9 mouse cellular contexts compared by ENCODE assay signal in the genomic region with DNA sequence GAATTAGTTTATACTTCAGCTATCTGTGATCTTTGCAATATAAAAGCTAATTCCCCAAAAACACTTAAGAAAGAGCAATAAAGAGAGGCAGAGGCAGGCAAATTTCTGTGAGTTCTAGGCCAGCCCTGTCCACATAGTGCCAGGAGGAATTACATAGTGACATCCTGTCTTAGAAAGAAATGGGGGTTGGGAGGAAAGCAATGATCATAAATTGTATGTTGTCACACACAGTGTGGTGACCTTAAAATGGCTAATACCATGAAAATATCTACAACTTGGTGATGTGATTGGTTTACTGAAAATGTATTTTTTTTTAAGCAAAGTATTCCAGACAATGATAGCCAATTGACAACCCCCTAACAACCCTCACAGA. TPM values are rescaled to one million over a fixed set of nuclear protein-coding genes. Genes with fewer than 3 reads are reported as not detected.
A peak's percentile ranks its signal among the peaks of the same experiment; 100 is the strongest.
DNase-seq lines count a peak whose midpoint lies in the region; ATAC-seq and TF ChIP-seq lines count a peak whose summit lies in the region.
"Had no signal": no experiment of that assay in that cellular context is flagged by ENCODE, and none has a peak within 500 bp of the region (broad histone marks: within the 10 kb centered on the region; RNA-seq: fewer than 3 reads in every experiment).

No protein-coding gene starts in this region.

- peak overlapping the region; percentile 73 for H3K27ac ChIP-seq in heart, embryonic 11.5 days (ENCODE audit: low read depth, low read length)
- H3K27ac ChIP-seq in lung, embryonic 16.5 days (ENCODE audit: low read length) = peak overlapping the region; percentile 92
- peak overlapping the region; percentile 91 for H3K27ac ChIP-seq in intestine, embryonic 16.5 days (ENCODE audit: low read length)
- peak overlapping the region; percentile 92; the same call in 1 of the 2 replicates for H3K27ac ChIP-seq in olfactory bulb, adult 2 months (ENCODE audit: insufficient read depth, low read depth, low read length)

- no peak for TF ChIP-seq CTCF in olfactory bulb, adult 2 months (IDR thresholded peaks at IDR 0.05; ENCODE audit: insufficient read depth, low read depth, low read length)

- no peaks in the 10 kb centered on the region for H3K27me3 ChIP-seq in heart, embryonic 11.5 days (ENCODE audit: control insufficient read depth, insufficient read depth, low read length)
- H3K27me3 ChIP-seq in lung, embryonic 16.5 days (ENCODE audit: control insufficient read depth, insufficient read depth, low read depth, low read length) = no peaks in the 10 kb centered on the region
- no peaks in the 10 kb centered on the region for H3K27me3 ChIP-seq in intestine, embryonic 16.5 days (replicated peaks; ENCODE audit: control insufficient read depth, insufficient read depth, low read length)

- H3K9me3 ChIP-seq in heart, embryonic 11.5 days (replicated peaks; ENCODE audit: control insufficient read depth, low read length) = no peaks in the 10 kb centered on the region
- no peaks in the 10 kb centered on the region for H3K9me3 ChIP-seq in lung, embryonic 16.5 days (ENCODE audit: control insufficient read depth, low read length)
- H3K9me3 ChIP-seq in intestine, embryonic 16.5 days (ENCODE audit: control insufficient read depth, low read length) = no peaks in the 10 kb centered on the region

- DNase-seq in heart, postnatal 10 days = no peak
- no peak for DNase-seq in lung, postnatal 25 days (ENCODE audit: low spot score)
- no peak for DNase-seq in thymus, postnatal 25 days
- no peak for DNase-seq in adrenal gland, adult 8-10 months

- intact Hi-C loops in heart, postnatal 10 days (cut with DNase I) = no loop called here

- H3K36me3 ChIP-seq in heart, embryonic 11.5 days (ENCODE audit: control insufficient read depth, insufficient read depth, low read length) = no peaks in the 10 kb centered on the region
- H3K36me3 ChIP-seq in lung, embryonic 16.5 days (ENCODE audit: control insufficient read depth, insufficient read depth, low read length) = no peaks in the 10 kb centered on the region
- no peaks in the 10 kb centered on the region for H3K36me3 ChIP-seq in intestine, embryonic 16.5 days (ENCODE audit: control insufficient read depth, insufficient read depth, low read length)

- H3K4me3 ChIP-seq in heart, embryonic 11.5 days (ENCODE audit: low read depth, low read length) = no peak overlapping the region
- H3K4me3 ChIP-seq in lung, embryonic 16.5 days (ENCODE audit: low read length) = no peak overlapping the region
- H3K4me3 ChIP-seq in intestine, embryonic 16.5 days (ENCODE audit: low read length) = no peak overlapping the region
- H3K4me3 ChIP-seq in olfactory bulb, adult 2 months (ENCODE audit: insufficient read depth, low read depth, low read length) = no peak overlapping the region

- H3K4me1 ChIP-seq in heart, embryonic 11.5 days (ENCODE audit: control insufficient read depth, insufficient read depth, low read length) = peaks cover 21% of the 10 kb centered on the region
- H3K4me1 ChIP-seq in lung, embryonic 16.5 days (replicated peaks; ENCODE audit: control insufficient read depth, insufficient read depth, low read length) = peaks cover 20% of the 10 kb centered on the region
- peaks cover 31% of the 10 kb centered on the region for H3K4me1 ChIP-seq in intestine, embryonic 16.5 days (ENCODE audit: control insufficient read depth, insufficient read depth, low read length)
- 0 out of 2 replicates have a peak, but pooled peaks cover 2% of the 10 kb centered on the region for H3K4me1 ChIP-seq in olfactory bulb, adult 2 months (ENCODE audit: control insufficient read depth, insufficient read depth, low read length)

- no peak overlapping the region for H3K4me2 ChIP-seq in heart, embryonic 11.5 days
- peak overlapping the region; percentile 54 for H3K4me2 ChIP-seq in lung, embryonic 16.5 days (ENCODE audit: low read depth, low read length)
- H3K4me2 ChIP-seq in intestine, embryonic 16.5 days (ENCODE audit: low read depth, low read length) = no peak overlapping the region; the same call in 1 of the 2 replicates

- no peak for TF ChIP-seq POLR2A in olfactory bulb, adult 2 months (IDR thresholded peaks at IDR 0.05; ENCODE audit: insufficient read depth, low read depth, low read length)

- 0 out of 2 replicates have a peak overlapping the region, but pooled peaks have one; percentile 0 for H3K9ac ChIP-seq in heart, embryonic 11.5 days (ENCODE audit: low read depth, low read length)
- H3K9ac ChIP-seq in lung, embryonic 16.5 days (ENCODE audit: low read length) = no peak overlapping the region; the same call in 1 of the 2 replicates
- no peak overlapping the region; the same call in 1 of the 2 replicates for H3K9ac ChIP-seq in intestine, embryonic 16.5 days (ENCODE audit: low read depth, low read length)

- no peak for ATAC-seq in heart, embryonic 11.5 days (replicated peaks; ENCODE audit: insufficient number of reproducible peaks, low FRiP score, low TSS enrichment)
- peak; percentile 34; the same call in 1 of the 2 replicates for ATAC-seq in lung, embryonic 16.5 days (ENCODE audit: low read depth)
- no peak for ATAC-seq in intestine, embryonic 16.5 days

RNA-seq across cellular contexts. Expression of gene C87436, which starts 41.6 kb away (rescaled TPM):
- polyA plus RNA-seq in heart, embryonic 11.5 days (2014; fragmentation: Nextera tagmentation; extraction: Ambion mirVana) = 15.2 and 16.7 TPM in 2 replicates
- total RNA-seq in heart, postnatal 10 days (2021) = 10 to 100 TPM; 10.5 to 11.4 TPM
- 23.8 and 26.7 TPM in 2 replicates for polyA plus RNA-seq in lung, embryonic 16.5 days (2015; fragmentation: Nextera tagmentation; extraction: Ambion mirVana)
- 17.9 and 21.7 TPM in 2 replicates for polyA plus RNA-seq in intestine, embryonic 16.5 days (2015; fragmentation: Nextera tagmentation; extraction: Ambion mirVana)
- polyA plus RNA-seq in olfactory bulb, adult 2 months (2012; ENCODE audit: insufficient read depth, insufficient read length, low replicate concordance, missing spikeins) = not detected in 2 replicates
- total RNA-seq in adrenal gland, adult 8-10 months (2022) = 10 to 100 TPM; 22.4 to 27.7 (median 24.8) TPM

RNA-seq across cellular contexts. Expression of gene Pcbp1, which starts 46.3 kb away (rescaled TPM):
- polyA plus RNA-seq in heart, embryonic 11.5 days (2014; fragmentation: Nextera tagmentation; extraction: Ambion mirVana) = 312 and 348 TPM in 2 replicates
- total RNA-seq in heart, postnatal 10 days (2021) = 100 to 1,000 TPM; 205 to 210 TPM
- 168 and 192 TPM in 2 replicates for polyA plus RNA-seq in lung, embryonic 16.5 days (2015; fragmentation: Nextera tagmentation; extraction: Ambion mirVana)
- polyA plus RNA-seq in intestine, embryonic 16.5 days (2015; fragmentation: Nextera tagmentation; extraction: Ambion mirVana) = 173 and 183 TPM in 2 replicates
- not detected in 2 replicates for polyA plus RNA-seq in olfactory bulb, adult 2 months (2012; ENCODE audit: insufficient read depth, insufficient read length, low replicate concordance, missing spikeins)
- total RNA-seq in adrenal gland, adult 8-10 months (2022) = 100 to 1,000 TPM; 286 to 319 (median 308) TPM

RNA-seq across cellular contexts. Expression of gene Gm44790, which starts 53.3 kb away (rescaled TPM):
- polyA plus RNA-seq in heart, embryonic 11.5 days (2014; fragmentation: Nextera tagmentation; extraction: Ambion mirVana) = not detected in 2 replicates
- under 1 TPM in 1 of 2 experiments, not detected in 1; 0.93 TPM for total RNA-seq in heart, postnatal 10 days (2021)
- not detected in 2 replicates for polyA plus RNA-seq in lung, embryonic 16.5 days (2015; fragmentation: Nextera tagmentation; extraction: Ambion mirVana)
- polyA plus RNA-seq in intestine, embryonic 16.5 days (2015; fragmentation: Nextera tagmentation; extraction: Ambion mirVana) = not detected in 2 replicates
- polyA plus RNA-seq in olfactory bulb, adult 2 months (2012; ENCODE audit: insufficient read depth, insufficient read length, low replicate concordance, missing spikeins) = not detected in 2 replicates
- total RNA-seq in adrenal gland, adult 8-10 months (2022) = 1 to 10 TPM in 2 of 4 experiments, not detected in 2; 4.6 to 6.2 TPM
- total RNA-seq: left cerebral cortex, postnatal 4 days had no signal
